Mouse (Mus musculus): Measurements from ENCODE around the gene Sdccag8.
"Not testable (repeated sequence)": the region's sequence is repeated elsewhere in the genome, so short reads cannot be mapped to it uniquely, and the experiment has no call there.

Gene Sdccag8

GRCm38 (mm10) chr1:176877756-176878155 lies 63.3 kb downstream of the Sdccag8 start:
- DNase-seq (ENCODE audit: low spot score): peak; percentile 22

- no peak for DNase-seq (ENCODE audit: low spot score)
Observed at GRCm38 (mm10) chr1:176879005-176879404, 64.5 kb downstream of the Sdccag8 start.

- DNase-seq (ENCODE audit: low spot score): no peak
Observed at GRCm38 (mm10) chr1:176879614-176880013, 65.2 kb downstream of the Sdccag8 start.

- DNase-seq (ENCODE audit: low spot score): no peak
Observed at GRCm38 (mm10) chr1:176880101-176880500, 65.6 kb downstream of the Sdccag8 start.

GRCm38 (mm10) chr1:176880943-176881342 lies 66.5 kb downstream of the Sdccag8 start:
- DNase-seq (ENCODE audit: low spot score): no peak

- no peak for DNase-seq (ENCODE audit: low spot score)
Observed at GRCm38 (mm10) chr1:176885207-176885933, 70.9 kb downstream of the Sdccag8 start.

- DNase-seq (ENCODE audit: low spot score): no peak
Observed at GRCm38 (mm10) chr1:176886002-176886401, 71.5 kb downstream of the Sdccag8 start.

GRCm38 (mm10) chr1:176903741-176904140 lies 89.3 kb downstream of the Sdccag8 start:
- DNase-seq (ENCODE audit: low spot score): no peak

GRCm38 (mm10) chr1:176915946-176916345 lies 101.5 kb downstream of the Sdccag8 start:
- DNase-seq (ENCODE audit: low spot score): no peak

GRCm38 (mm10) chr1:176919486-176919885 lies 105.0 kb downstream of the Sdccag8 start:
- no peak for DNase-seq (ENCODE audit: low spot score)

GRCm38 (mm10) chr1:176922842-176923241 lies 108.4 kb downstream of the Sdccag8 start:
- no peak for DNase-seq (ENCODE audit: low spot score)

GRCm38 (mm10) chr1:176926009-176926408 lies 111.5 kb downstream of the Sdccag8 start:
- no peak for DNase-seq (ENCODE audit: low spot score)

GRCm38 (mm10) chr1:176927312-176927711 lies 112.9 kb downstream of the Sdccag8 start:
- DNase-seq (ENCODE audit: low spot score): no peak

- no peak for DNase-seq (ENCODE audit: low spot score)
Observed at GRCm38 (mm10) chr1:176929710-176930109, 115.2 kb downstream of the Sdccag8 start.

- no peak for DNase-seq (ENCODE audit: low spot score)
Observed at GRCm38 (mm10) chr1:176930574-176930973, 116.1 kb downstream of the Sdccag8 start.

GRCm38 (mm10) chr1:176930981-176931500 lies 116.6 kb downstream of the Sdccag8 start:
- DNase-seq (ENCODE audit: low spot score): no peak

- DNase-seq (ENCODE audit: low spot score): no peak
Observed at GRCm38 (mm10) chr1:176931511-176931910, 117.1 kb downstream of the Sdccag8 start.

GRCm38 (mm10) chr1:176932320-176932950 lies 118.0 kb downstream of the Sdccag8 start:
- DNase-seq (ENCODE audit: low spot score): no peak

GRCm38 (mm10) chr1:176933319-176933718 lies 118.9 kb downstream of the Sdccag8 start:
- no peak for DNase-seq (ENCODE audit: low spot score)

- no peak for DNase-seq (ENCODE audit: low spot score)
Observed at GRCm38 (mm10) chr1:176934043-176934762, 119.7 kb downstream of the Sdccag8 start.

GRCm38 (mm10) chr1:176939901-176940341 lies 125.5 kb downstream of the Sdccag8 start:
- no peak for DNase-seq (ENCODE audit: low spot score)

- not testable (repeated sequence) for DNase-seq (ENCODE audit: low spot score)
Observed at GRCm38 (mm10) chr1:176941286-176941990, 127.0 kb downstream of the Sdccag8 start.

All from urinary bladder, postnatal 14 days (tissue).